Mouse (Mus musculus) limb, embryonic 14.5 days (tissue): ENCODE results near the gene Tchp. TPM values are rescaled to one million over a fixed set of nuclear protein-coding genes. Genes with fewer than 3 reads are reported as not detected.
A peak's percentile ranks its signal among the peaks of the same experiment; 100 is the strongest.

Experiments used
- ATAC-seq: fragments of 200-750 bp; cut with Nextera tagmentation; 2 replicates; pipeline ENCODE4 v1.8.0; 2017; ENCODE audit warnings: low read depth, moderate number of reproducible peaks, moderate TSS enrichment; ENCODE audit not compliant: low FRiP score
- DNase-seq: peaks from one replicate; pipeline ENCODE4 v3.0.0-alpha.2; 2015; ENCODE audit warnings: low spot score
- H3K27ac ChIP-seq: fragments of 300-500 bp; sonication (generic); replicated peaks from 2 replicates; pipeline ENCODE4 v1.5.1; 2014; ENCODE audit warnings: low read depth, mild to moderate bottlenecking, low read length, moderate library complexity, mixed read lengths
- H3K27me3 ChIP-seq: fragments of 300-500 bp; sonication (generic); 2 replicates; pipeline ENCODE4 v1.6.1; 2014; ENCODE audit warnings: low read length, mixed read lengths; ENCODE audit not compliant: control insufficient read depth, insufficient read depth
- H3K36me3 ChIP-seq: fragments of 300-500 bp; sonication (generic); 2 replicates; pipeline ENCODE4 v1.6.1; 2014; ENCODE audit warnings: mild to moderate bottlenecking, low read length, moderate library complexity, mixed read lengths; ENCODE audit not compliant: control insufficient read depth, insufficient read depth
- H3K4me1 ChIP-seq: fragments of 300-500 bp; sonication (generic); 2 replicates; pipeline ENCODE4 v1.6.1; 2014; ENCODE audit warnings: antibody characterized with exemption, low read length, mixed read lengths; ENCODE audit not compliant: control insufficient read depth, insufficient read depth
- H3K4me2 ChIP-seq: fragments of 300-500 bp; sonication (generic); replicated peaks from 2 replicates; pipeline ENCODE4 v1.6.1; 2014; ENCODE audit warnings: low read depth, mild to moderate bottlenecking, low read length, moderate library complexity; ENCODE audit not compliant: severe bottlenecking
- H3K4me3 ChIP-seq: fragments of 300-500 bp; sonication (generic); replicated peaks from 2 replicates; pipeline ENCODE4 v1.5.1; 2014; ENCODE audit warnings: low read length
- H3K9ac ChIP-seq: fragments of 300-500 bp; sonication (generic); 2 replicates; pipeline ENCODE4 v1.6.1; 2014; ENCODE audit warnings: mild to moderate bottlenecking, low read depth, low read length, moderate library complexity; ENCODE audit not compliant: severe bottlenecking
- H3K9me3 ChIP-seq: fragments of 300-500 bp; sonication (generic); 2 replicates; pipeline ENCODE4 v1.6.1; 2016; ENCODE audit warnings: low read length; ENCODE audit not compliant: control insufficient read depth
- POLR2A ChIP-seq: fragments of 200-500 bp; IDR thresholded peaks from 2 replicates; pipeline ENCODE4 v1.8.0; 2012; ENCODE audit warnings: inconsistent platforms, mild to moderate bottlenecking, moderate library complexity, borderline replicate concordance; ENCODE audit not compliant: insufficient read depth, insufficient read length; ENCODE audit errors: extremely low read depth
- WGBS: fragments of 180-500 bp; shearing (Covaris S2); extraction: QIAGEN DNeasy Blood & Tissue Kit; methylation state at CpG from one replicate; pipeline ENCODE4 v1.1.7; 2014; 5-methylcytosine and 5-hydroxymethylcytosine counted together
- polyA plus RNA-seq, 2 experiments: library from polyadenylated mRNA; depleted of rRNA in 1 of 2; stranded (reverse) in 1 of 2; unstranded in 1 of 2; fragments of >200 nt; fragmentation: Nextera tagmentation in 1 of 2; extraction: Ambion mirVana in 1 of 2; gene quantifications; 2 replicates each; pipeline versions ENCODE4 v1.2.1 to v1.2.3; 2012 to 2014

Gene Tchp
- polyA plus RNA-seq (2012; rRNA removed) (29.9 and 33.6 TPM in 2 replicates), polyA plus RNA-seq (2014; fragmentation: Nextera tagmentation; extraction: Ambion mirVana) (10.7 and 13.0 TPM in 2 replicates)

- no peak within 1 kb of the TSS for H3K27ac ChIP-seq
- DNase-seq = peak; percentile 94
- WGBS = 3% methylated on average over 43 of the region's 49 CpGs
- peaks cover 6% of the 10 kb centered on the region for H3K4me1 ChIP-seq
- ATAC-seq = peak; percentile 81
- peak within 1 kb of the TSS; percentile 76 for H3K9ac ChIP-seq
- H3K4me3 ChIP-seq = peak within 1 kb of the TSS; percentile 87
- H3K9me3 ChIP-seq = no peaks in the 10 kb centered on the region
- no peaks in the 10 kb centered on the region for H3K27me3 ChIP-seq
- peak within 1 kb of the TSS; percentile 78 for H3K4me2 ChIP-seq
- 0 out of 2 replicates have a peak, but pooled peaks have one; percentile 22 for TF ChIP-seq POLR2A
- H3K36me3 ChIP-seq = peaks cover 29% of the 10 kb centered on the region
Measured at GRCm38 (mm10) chr5:114707265-114708068, at the start of gene Tchp. Tchp (plus strand) TSS chr5:114707760.

GRCm38 (mm10) chr5:114658255-114658654, 49.3 kb upstream of the Tchp start, which contains the start of gene Trpv4:
Trpv4 (minus strand) TSS chr5:114658421.
- DNase-seq (no peak), ATAC-seq (peak; percentile 28)
- H3K36me3 ChIP-seq = no peaks in the 10 kb centered on the region
- H3K27ac ChIP-seq = peak within 1 kb of the TSS; percentile 13; the same call in 1 of the 2 replicates
- under 1% methylated on average over 27 of the region's 47 CpGs for WGBS
- H3K27me3 ChIP-seq = peaks cover 17% of the 10 kb centered on the region
- TF ChIP-seq POLR2A = no peak
- peak within 1 kb of the TSS; percentile 95 for H3K4me2 ChIP-seq
- H3K9ac ChIP-seq = peak within 1 kb of the TSS; percentile 62
- H3K4me1 ChIP-seq = 0 out of 2 replicates have a peak, but pooled peaks cover 3% of the 10 kb centered on the region
- H3K9me3 ChIP-seq = no peaks in the 10 kb centered on the region
- peak within 1 kb of the TSS; percentile 60 for H3K4me3 ChIP-seq

GRCm38 (mm10) chr5:114661029-114661428, 46.5 kb upstream of the Tchp start:
- no peak for DNase-seq
- TF ChIP-seq POLR2A = no peak
- H3K4me2 ChIP-seq = no peak overlapping the region
- peaks cover 17% of the 10 kb centered on the region for H3K27me3 ChIP-seq
- H3K9me3 ChIP-seq = no peaks in the 10 kb centered on the region
- H3K9ac ChIP-seq = no peak overlapping the region
- WGBS = 58% methylated on average over 6 of the region's 6 CpGs
- no peak for ATAC-seq
- H3K27ac ChIP-seq = no peak overlapping the region
- no peak overlapping the region for H3K4me3 ChIP-seq
- H3K36me3 ChIP-seq = no peaks in the 10 kb centered on the region
- peaks cover 6% of the 10 kb centered on the region for H3K4me1 ChIP-seq

GRCm38 (mm10) chr5:114664139-114664538, 43.4 kb upstream of the Tchp start:
- no peak overlapping the region for H3K9ac ChIP-seq
- 75% methylated on average over 4 of the region's 4 CpGs for WGBS
- H3K4me3 ChIP-seq = no peak overlapping the region
- no peak overlapping the region for H3K4me2 ChIP-seq
- no peak for DNase-seq
- H3K27ac ChIP-seq = no peak overlapping the region
- H3K27me3 ChIP-seq = no peaks in the 10 kb centered on the region
- H3K4me1 ChIP-seq = peaks cover 6% of the 10 kb centered on the region
- ATAC-seq = no peak
- TF ChIP-seq POLR2A = no peak
- no peaks in the 10 kb centered on the region for H3K36me3 ChIP-seq
- H3K9me3 ChIP-seq = no peaks in the 10 kb centered on the region

- H3K4me2 ChIP-seq = no peak overlapping the region
- peaks cover 6% of the 10 kb centered on the region for H3K4me1 ChIP-seq
- H3K36me3 ChIP-seq = peaks cover 2% of the 10 kb centered on the region
- WGBS = 39% methylated on average over 7 of the region's 7 CpGs
- H3K4me3 ChIP-seq = no peak overlapping the region
- no peaks in the 10 kb centered on the region for H3K9me3 ChIP-seq
- peak; percentile 72 for DNase-seq
- ATAC-seq = no peak; the same call in 1 of the 2 replicates
- no peak overlapping the region for H3K27ac ChIP-seq
- H3K27me3 ChIP-seq = no peaks in the 10 kb centered on the region
- no peak for TF ChIP-seq POLR2A
- H3K9ac ChIP-seq = no peak overlapping the region
Measured at GRCm38 (mm10) chr5:114664750-114665149, 42.8 kb upstream of the Tchp start.
